Mouse (Mus musculus) megakaryocyte-erythroid progenitor cell, adult 5-6 weeks (primary cell): Measurements from ENCODE around the gene Cd59a. TPM values are rescaled to one million over a fixed set of nuclear protein-coding genes. Genes with fewer than 3 reads are reported as not detected.
"Not testable (repeated sequence)": the region's sequence is repeated elsewhere in the genome, so short reads cannot be mapped to it uniquely, and the experiment has no call there.

Experiments used
- ATAC-seq: replicated peaks from 2 replicates; pipeline ENCODE4 v1.8.0; 2016; ENCODE audit warnings: mild to moderate bottlenecking, inconsistent platforms; ENCODE audit not compliant: severe bottlenecking, poor library complexity, low FRiP score, low TSS enrichment
- total RNA-seq, 2 experiments: library from RNA; stranded (forward) in 1 of 2; stranded (reverse) in 1 of 2; fragments of 200-1000, 215-1000 nt in 1 of 2; fragments of >200 nt in 1 of 2; fragmentation: Nextera tagmentation in 1 of 2; gene quantifications; 2 replicates each; pipeline ENCODE4 v1.2.3; 2014 to 2017

Gene Cd59a
- total RNA-seq (2014; fragmentation: Nextera tagmentation) (8.8 and 21.7 TPM in 2 replicates), total RNA-seq (2017) (24.2 and 25.3 TPM in 2 replicates)

DNA sequence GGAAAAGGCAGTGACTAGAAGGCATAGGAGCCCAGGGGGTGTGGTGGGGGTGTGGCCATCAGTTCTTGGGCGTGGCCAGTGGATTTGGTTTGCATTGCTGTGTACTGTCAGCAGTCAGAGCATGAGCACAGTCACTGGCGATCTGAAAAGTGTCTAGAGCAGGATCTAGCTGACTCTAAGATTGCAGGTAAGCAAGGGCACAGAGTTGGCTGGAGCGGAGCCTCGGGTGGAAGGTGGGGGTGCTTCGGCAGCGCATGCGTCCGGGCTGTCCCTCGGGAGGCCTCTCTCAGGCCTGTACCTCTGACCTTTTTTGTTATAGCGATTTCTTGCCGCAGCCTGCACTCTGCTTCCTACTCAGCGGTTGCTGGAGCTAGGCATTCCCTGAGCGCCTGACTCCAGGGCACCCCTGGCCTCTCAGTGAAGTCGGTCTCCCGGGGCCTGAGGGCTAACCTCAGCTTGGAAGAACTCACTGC lies at the start of gene Cd59a:
Gene Cd59a, plus strand, starts transcription at position 61 of the 473 bp plus-strand sequence.
- ATAC-seq, result peak; percentile 82

DNA sequence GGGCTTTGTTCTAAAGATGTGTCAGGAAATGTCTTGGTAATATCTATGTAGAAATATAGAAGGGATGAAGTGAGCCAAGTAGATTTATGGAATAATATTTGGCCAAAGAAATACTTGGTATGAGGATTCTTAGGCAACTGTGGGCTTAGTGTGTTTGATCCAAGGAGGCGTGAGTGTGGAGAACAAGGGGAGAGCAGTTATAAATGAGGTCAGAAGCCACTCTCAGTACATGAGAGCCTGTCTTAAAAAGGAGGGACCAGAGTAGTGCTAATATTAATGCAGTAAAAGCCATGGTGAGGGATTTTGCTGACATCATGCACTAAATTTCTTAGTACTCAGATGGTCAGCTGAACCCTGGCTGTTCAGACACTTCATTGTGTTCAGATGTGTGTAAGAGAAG lies 37.2 kb upstream of the Cd59a start:
- ATAC-seq, result no peak

DNA sequence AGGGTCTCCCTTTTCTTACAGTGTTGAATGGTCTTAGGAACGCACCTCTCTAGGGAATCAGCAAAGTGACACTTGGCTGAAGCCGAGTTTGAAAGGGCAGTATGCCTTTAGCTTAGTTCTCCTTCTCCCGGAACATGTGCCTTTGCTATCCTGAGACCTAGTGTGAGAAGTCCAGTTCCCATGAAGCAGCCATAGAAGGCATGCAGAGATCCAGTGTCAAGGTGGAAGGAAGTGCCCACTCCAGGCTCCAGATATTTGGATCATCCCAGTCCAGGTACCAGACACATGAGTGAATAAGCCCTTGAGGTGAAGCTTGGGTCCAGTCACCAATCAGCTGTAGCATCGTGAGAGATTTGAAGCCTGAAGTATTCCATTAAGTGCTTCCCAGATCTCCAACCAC lies 36.6 kb upstream of the Cd59a start:
- ATAC-seq, result no peak

DNA sequence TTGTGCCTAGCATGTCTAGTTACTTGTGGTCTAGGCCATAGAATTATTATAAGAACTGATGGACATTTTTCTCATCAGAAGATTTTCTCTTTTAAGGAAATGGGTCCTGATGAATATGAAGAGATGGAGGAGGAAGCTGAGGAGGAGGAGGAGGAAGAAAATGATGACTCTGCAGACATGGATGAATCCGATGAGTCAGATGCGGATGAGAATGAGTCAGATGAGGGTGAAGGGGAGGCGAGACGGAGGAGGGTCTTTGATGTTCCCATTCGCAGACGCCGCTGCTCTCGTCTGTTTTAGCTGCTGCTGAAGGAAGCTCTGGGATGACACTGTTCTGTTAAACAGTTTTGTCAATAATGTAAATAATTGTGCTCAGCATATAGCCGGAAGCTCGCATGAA lies 35.8 kb upstream of the Cd59a start:
- ATAC-seq, result no peak

DNA sequence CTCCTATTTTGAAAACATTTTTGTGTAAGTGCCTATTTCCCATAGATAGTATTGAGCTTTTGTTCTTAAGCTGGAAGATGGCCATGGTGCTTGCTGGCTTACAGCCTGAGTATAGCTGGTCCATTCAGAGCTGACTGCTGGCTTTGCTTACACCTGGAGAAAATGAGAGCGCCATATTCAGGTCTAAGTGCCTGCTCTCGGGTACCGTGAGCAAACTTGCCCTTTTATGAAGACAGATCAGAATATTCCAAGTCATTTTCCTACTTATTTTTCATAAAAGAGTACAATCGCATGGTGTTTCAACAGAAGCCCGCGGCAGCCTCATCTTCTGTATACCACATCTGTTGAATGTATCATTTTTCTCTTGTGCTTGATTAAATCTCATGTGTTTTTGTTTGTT lies 34.6 kb upstream of the Cd59a start:
- no peak for ATAC-seq

DNA sequence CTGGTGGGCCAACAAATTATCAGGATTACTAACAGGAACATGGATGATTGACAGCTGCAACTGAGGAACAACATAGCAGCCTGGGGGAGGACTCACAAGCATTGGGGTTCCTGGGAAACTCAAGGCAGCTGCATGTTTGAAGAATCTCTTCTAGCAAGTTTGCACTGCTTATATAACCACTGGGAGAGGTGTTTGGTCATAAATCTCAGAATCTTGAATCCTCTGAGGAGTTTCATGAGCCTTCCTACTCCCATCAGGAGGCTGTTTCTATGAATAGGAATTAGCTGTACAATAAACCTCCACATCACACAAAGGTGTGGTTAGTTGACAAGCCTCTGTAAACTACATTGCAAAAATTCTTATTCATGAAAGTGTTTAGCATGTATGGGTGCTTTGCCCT lies 32.9 kb upstream of the Cd59a start:
- ATAC-seq, result no peak

GRCm38 (mm10) chr2:104064152-104064551 lies 31.4 kb upstream of the Cd59a start:
- no peak for ATAC-seq

DNA sequence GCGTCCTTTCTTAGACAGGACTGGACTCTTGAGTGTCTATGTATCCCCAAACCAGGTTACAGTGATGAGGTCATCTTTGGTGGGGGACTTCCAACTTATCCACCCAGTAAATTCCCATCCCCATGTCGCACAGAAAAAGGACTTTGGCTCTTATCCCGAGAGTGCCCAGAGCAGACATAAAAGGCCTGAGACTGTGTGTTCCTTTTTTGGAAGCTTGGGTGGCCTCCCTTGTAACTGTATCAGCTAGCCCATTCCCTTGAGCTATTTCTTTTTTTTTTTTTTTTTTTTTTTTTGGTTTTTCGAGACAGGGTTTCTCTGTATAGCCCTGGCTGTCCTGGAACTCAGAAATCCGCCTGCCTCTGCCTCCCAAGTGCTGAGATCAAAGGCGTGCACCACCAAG lies 30.1 kb upstream of the Cd59a start, which contains the start of gene Gm10912:
Gene Gm10912, plus strand, starts transcription at position 301 of the 400 bp plus-strand sequence.
- not testable (repeated sequence) for ATAC-seq

- ATAC-seq, result not testable (repeated sequence)
These were observed 27.2 kb upstream of the Cd59a start, which contains the start of gene Gm10799 for GRCm38 (mm10) chr2:104068450-104068849. Gene Gm10799 (minus strand): TSS chr2:104068550.

DNA sequence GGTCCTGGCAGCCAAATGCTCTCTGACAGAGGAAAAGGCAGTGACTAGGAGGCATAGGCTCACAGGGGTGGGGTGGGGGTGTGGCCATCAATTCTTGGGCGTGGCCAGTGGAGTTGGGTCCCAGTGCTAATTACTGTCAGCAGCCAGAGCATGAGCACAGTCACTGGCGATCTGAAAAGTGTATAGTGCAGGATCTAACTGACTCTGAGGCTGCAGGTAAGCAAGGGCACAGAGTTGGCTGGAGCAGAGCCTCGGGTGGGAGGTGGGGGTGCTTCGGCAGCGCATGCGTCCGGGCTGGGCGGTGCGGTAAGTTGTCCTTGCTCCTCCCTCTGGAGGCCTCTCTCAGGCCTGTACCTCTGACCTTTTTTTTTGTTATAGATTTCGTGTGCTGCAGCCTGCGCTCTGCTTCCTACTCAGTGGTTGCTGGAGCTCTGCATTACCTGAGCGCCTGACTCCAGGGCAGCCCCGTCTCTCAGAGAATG lies 25.9 kb upstream of the Cd59a start, which contains the start of gene Cd59b:
Gene Cd59b, plus strand, starts transcription at position 146 of the 482 bp plus-strand sequence.
- peak; percentile 97 for ATAC-seq

DNA sequence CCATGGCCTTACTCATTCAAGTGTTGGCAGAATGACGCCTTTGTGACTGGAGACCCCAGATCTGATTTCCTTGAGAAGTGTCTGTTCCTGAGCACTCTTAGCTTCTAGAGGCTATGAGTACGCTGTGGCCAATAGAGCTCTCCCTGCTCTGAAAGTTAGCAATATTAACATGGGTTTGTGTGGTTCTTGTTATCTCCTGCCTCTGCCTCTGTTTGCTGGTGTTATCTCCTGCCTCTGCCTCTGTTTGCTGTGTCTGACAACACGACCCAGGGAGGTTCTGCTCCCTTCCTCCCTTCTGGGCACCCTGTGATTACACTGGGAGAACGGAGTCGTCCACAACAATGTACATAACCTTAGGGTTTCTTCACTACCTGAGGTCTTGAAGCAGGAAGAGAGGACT lies 17.3 kb upstream of the Cd59a start:
- peak; percentile 100 for ATAC-seq

DNA sequence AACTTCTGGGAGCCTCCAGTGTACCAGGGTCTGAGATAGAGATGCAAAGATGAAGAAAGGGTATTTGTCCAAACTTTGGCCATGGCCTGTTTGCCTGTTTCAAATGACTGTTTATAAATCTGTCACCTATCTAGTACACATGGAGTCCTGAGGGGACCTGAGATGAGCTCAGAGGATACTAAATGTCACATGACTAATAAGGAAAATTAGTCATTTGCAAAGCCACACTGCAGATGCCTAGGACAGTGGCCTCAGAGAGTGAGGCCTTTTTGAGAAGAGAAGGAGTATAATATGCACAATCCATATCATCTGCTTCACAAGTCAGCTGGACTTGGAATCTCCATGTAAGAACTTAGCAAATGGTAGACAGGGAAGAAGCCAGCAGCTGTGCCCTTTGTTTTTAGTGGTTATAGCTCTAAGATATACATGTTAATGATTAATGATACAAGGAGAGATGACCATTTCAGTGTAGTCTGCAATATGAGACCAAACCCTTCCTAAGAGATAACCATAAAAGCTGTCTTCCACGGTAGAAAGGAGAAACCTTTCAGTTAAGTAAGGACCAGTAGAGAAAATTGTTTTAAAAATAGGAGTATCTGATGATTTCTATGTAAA lies 14.1 kb upstream of the Cd59a start:
- not testable (repeated sequence) for ATAC-seq

DNA sequence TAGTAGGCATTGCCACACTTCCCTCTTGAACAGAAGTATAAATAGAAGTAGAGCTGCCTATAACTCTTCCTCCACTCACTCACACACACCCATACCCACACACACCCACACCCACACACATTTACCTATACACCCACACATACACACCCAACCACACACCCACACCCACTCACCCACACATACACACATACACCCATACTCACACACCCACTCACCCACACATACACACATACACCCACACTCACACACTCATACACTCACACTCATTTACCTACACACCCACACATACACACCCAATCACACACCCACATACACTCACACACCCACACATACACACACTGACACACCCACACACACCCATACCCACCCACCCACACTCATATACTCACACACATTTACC lies 13.1 kb upstream of the Cd59a start:
- no peak for ATAC-seq

GRCm38 (mm10) chr2:104084027-104084426 lies 11.6 kb upstream of the Cd59a start:
- not testable (repeated sequence) for ATAC-seq

DNA sequence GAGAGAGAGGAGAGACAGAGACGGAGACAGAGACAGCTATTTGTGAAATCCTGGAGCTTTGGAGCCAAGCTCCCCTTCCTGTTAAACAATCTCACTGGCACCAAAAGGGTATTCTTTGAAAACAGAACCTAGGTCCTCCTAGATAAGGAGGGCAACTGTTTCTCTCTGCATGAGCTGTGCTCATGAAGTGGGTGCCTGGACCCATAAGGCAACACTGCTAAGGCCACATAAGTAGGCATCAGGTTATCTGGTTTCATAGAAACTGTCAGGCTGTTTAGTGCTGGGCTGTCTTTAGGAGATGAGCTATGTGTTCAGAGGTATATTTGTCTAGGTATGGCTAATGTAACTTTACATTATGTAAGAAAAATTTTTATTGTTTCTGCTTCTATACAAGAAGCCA lies 8.0 kb upstream of the Cd59a start:
- peak; percentile 98 for ATAC-seq

GRCm38 (mm10) chr2:104093305-104093704 lies 2.3 kb upstream of the Cd59a start:
- no peak for ATAC-seq

DNA sequence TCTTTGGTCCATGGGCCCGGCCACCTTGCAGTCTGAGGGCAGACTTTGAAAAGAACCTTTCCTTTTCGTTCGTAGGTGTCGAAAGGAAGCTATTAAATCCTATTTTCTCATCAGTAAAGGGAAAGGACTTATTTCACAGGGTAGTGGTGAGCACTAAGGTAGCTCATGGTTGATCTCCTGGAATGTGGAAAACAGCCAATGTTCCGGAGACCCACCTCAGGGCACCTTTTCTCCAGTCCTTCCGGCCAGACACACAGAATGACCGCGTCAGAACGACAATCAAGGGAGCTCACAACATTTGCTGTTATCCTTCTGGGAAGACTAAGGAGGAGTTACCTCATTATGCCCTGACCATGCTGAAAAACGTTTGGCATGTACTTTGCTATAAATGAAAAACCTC lies 655 bp downstream of the Cd59a start:
- no peak for ATAC-seq

DNA sequence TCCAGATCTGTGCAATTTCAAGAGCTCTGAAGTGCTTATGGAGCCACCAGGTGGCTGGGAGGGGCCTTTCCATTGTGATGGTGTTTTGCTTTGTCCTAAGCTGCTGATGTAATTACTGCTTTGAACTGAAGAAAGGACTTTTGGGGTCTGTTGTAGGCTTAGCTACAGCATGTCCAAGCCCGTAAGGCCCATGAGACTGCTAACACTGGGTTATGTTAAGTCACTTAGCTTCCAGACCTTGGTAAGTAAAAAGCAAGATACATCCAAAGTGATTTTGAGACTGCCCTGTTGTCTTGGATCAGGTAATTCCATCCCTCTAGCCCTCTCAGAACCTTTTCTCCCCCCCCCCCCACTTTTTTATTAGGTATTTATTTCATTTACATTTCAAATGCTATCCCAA lies 1.2 kb downstream of the Cd59a start:
- ATAC-seq, result not testable (repeated sequence)

- ATAC-seq, result not testable (repeated sequence)
These were observed 1.8 kb downstream of the Cd59a start for GRCm38 (mm10) chr2:104097396-104097795.

DNA sequence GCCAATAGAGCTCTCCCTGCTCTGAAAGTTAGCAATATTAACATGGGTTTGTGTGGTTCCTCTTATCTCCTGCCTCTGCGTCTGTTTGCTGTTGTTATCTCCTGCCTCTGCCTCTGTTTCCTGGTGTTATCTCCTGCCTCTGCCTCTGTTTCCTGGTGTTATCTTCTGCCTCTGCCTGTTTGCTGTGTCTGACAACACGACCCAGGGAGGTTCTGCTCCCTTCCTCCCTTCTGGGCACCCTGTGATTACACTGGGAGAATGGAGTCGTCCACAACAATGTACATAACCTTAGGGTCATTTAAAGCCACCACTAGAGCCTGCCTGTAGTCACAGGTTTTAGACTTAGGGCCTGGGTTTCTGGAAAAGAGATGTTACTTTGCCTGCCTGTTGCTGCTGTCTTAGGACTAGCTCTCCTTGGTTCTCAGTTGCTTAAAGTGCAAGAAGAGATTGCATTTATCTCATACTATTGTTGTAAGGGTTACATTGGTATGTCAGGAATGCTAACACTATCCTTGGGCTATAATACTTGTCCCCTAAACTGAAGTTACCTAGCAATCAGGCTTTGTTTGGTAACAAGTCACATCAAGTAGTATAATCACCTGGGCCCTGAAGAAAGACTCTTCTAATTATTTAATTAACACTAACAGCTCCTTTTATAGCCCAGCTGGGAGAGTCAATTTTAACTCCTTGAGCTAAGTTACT lies 3.1 kb downstream of the Cd59a start:
- ATAC-seq, result peak; percentile 90

DNA sequence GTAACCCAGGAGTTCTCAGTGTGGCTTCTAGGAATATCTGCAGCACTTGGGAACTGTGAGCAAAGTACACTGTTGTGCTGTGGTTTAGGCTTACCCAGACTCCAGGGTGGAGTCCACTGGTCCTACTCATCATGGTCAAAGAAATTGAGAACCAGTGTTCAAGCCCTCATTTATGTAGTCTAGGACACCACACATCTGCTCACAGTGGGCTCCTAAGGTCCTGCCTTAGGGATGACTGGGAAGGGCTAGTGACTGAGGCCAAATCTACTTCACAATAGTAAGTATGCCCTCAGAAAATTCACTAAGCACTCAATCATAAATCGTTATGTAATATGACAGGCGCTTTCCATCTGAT lies 3.6 kb downstream of the Cd59a start:
- no peak for ATAC-seq
